Mouse (Mus musculus): Measurements from ENCODE around the gene Far2.
"Not testable (repeated sequence)": the region's sequence is repeated elsewhere in the genome, so short reads cannot be mapped to it uniquely, and the experiment has no call there.

The Far2 gene

DNA sequence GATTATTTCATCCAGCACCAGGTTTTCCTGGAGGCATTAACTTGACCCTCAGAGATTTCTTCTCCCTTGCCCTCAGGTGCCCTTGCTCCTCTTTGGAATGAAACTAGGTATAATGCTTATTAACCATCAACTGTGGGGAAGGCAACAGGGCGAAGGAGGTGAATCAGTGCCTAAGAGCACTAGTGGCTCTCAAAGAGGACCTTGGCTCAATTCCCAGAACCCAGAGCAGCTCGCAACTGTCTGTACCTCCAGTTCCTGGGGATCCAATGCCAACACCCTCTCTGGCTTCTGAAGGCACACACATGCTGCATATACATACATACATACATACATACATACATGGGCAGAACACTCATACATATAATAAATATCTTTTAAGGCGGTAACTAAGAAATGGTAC lies 69.8 kb downstream of the Far2 start:
- DNase-seq (ENCODE audit: low spot score in 2 of 2): no peak

- DNase-seq (ENCODE audit: low spot score in 2 of 2): no peak
Measured at GRCm38 (mm10) chr6:148117696-148118095, 70.6 kb downstream of the Far2 start.

- no peak for DNase-seq (ENCODE audit: low spot score in 2 of 2)
Measured at GRCm38 (mm10) chr6:148120703-148121102, 73.6 kb downstream of the Far2 start.

GRCm38 (mm10) chr6:148126851-148127250 lies 79.8 kb downstream of the Far2 start:
- DNase-seq (ENCODE audit: low spot score in 2 of 2): peak; percentile 45 to 46

DNA sequence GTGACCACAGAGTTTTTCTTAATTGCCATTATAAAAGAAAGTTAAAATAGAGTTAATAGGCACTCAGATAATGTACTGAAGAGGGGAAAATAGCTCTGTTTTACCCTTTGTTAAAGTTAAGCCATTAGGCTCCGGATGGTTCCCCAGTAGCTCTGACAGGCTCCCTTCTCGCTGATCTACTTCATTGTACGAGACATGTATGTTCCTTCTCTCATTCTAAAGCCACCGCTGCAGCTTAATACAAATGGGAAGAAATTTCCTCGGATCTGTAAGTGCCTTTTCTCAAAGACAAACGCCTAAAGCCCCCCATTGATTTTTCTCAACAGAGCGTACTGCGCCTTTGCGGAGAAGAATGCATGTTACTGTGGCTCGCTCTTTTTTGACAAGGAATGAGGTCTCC lies 85.3 kb downstream of the Far2 start:
- no peak for DNase-seq (ENCODE audit: low spot score in 2 of 2)

DNA sequence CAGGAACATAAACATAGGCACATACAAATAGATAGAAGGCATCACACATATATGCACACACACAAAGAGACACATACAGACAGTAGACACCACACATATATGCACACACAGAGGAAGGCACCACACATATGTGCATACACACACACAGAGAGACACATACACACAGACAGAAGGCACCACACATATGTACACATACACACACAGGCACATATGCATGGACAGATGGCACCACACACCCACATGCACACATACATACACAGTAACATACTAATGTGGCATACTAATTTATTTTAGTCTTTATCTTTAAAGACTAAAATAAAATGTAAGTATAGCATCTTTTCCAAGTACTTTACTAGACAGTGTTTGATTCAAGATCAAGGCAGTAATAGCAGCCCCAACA lies 86.5 kb downstream of the Far2 start:
- DNase-seq (ENCODE audit: low spot score in 2 of 2): no peak

DNA sequence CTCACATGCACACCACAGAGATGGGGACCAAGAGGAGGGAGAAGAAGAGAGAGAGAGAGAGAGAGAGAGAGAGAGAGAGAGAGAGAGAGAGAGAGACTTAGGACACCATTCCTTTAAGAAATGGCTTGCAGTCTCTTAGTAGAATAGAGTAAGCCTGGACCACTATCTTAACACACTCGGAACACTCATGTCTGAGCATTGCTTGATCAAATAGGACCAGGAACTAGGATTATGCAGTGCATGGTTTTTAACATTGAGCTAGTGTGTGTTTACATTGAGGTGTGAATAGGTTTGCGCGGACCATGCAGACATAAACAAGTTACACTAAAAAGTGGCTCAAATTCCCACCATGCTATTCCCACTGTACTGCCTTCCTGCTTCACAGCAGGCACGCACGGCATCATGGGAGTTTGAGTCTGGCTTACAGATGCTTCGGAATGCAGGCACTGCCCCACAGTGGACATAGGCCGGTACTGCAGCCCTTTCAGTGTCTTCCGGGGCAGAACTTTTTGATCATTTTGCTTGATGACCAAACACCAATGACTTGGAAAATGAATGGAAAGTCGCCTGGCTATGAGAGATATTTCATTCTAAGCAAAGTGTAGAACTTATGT lies 88.8 kb downstream of the Far2 start:
- peak; percentile 84 to 90 for DNase-seq (ENCODE audit: low spot score in 2 of 2)

DNA sequence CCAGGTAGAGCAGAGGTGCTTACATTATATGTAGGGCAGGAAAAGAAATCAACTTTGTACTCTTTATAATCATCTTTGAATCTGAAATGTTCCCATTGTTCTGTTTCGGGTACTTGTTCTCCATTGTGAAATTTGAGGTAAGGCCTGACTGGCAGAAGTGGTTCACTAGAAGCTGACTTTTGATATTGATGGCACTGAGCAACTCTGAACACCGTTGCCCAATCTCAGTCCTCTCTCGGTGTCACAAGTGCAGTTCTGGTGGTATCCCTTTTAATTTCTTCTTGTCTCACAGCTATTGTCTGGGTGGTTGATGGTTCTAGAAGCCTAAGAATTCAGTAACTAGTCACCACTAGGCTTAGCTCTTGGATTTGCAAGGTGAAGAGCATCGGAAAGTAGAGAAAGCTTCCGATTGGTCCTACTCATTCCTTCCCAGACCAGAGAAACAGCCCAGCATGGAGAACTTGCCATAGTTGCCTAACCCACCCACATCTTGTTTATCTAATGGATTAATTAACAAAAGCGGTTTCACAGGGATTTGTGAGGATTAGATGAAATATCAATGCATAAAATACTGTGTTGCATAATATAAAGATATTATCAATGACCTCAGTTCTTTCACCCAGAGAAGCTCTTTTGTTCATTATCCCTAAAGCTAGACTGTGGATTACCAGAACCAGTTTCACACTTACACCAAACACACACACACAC lies 92.4 kb downstream of the Far2 start:
- DNase-seq (ENCODE audit: low spot score in 2 of 2): no peak

GRCm38 (mm10) chr6:148141874-148142273 lies 94.8 kb downstream of the Far2 start:
- DNase-seq (ENCODE audit: low spot score in 2 of 2): no peak

DNA sequence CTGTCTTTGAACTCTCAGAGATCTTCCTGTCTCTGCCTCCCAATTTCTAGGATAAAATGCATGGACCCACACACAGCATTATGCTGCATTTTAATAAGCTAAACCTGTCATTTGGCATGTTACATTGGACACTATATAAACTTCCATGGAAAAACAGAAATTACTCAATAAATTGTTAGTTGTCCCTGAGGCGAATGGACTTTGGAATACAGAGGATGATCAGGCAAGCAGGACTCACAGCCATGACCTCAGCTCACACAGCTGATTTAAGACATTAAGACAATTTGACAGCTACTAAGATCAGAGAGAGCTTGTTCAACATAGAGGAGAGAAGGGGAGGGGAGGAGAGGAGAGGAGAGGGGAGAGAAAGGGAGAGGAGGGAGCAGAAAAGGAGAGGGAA lies 95.4 kb downstream of the Far2 start:
- no peak for DNase-seq (ENCODE audit: low spot score in 2 of 2)

GRCm38 (mm10) chr6:148152305-148152704 lies 105.2 kb downstream of the Far2 start:
- not testable (repeated sequence) for DNase-seq (ENCODE audit: low spot score in 2 of 2)

GRCm38 (mm10) chr6:148172904-148173303 lies 125.8 kb downstream of the Far2 start:
- no peak for DNase-seq (ENCODE audit: low spot score in 2 of 2)

- DNase-seq (ENCODE audit: low spot score in 2 of 2): no peak
Measured at GRCm38 (mm10) chr6:148185694-148186093, 138.6 kb downstream of the Far2 start.

DNA sequence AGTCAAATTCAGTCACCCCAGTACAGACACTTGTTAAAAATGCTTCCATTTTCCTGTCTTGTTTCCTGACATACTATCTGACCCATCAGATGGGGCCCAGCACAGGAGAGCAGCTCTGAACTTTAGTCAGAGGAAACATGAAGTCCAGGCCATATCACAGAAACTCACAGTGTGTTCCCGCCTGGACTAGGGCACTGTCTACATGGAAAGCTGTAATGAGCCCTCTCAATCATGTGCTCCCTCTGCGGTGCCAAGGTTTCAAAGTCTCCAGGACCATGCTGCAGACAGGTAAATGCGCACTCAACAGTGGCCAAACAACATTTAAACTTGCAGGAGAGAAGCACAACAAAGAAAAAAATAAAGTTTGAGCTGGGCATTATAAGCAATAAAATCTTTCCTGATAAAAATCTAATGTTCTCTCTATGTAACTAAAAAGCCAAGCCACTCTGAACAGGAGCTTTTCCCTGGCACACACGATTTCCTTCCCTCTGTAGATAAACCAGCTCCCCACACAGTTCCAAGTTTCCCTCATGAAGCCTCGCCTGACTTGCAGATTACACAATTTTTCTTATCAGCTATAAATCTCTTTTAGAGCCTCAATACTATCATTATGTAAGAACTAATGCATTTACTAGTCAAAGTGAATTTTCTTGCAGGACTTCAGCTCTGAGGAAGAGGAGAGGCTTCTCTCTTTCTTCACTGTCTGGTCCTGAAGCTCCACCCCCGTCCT lies 147.1 kb downstream of the Far2 start:
- DNase-seq (ENCODE audit: low spot score in 2 of 2): no peak

DNA sequence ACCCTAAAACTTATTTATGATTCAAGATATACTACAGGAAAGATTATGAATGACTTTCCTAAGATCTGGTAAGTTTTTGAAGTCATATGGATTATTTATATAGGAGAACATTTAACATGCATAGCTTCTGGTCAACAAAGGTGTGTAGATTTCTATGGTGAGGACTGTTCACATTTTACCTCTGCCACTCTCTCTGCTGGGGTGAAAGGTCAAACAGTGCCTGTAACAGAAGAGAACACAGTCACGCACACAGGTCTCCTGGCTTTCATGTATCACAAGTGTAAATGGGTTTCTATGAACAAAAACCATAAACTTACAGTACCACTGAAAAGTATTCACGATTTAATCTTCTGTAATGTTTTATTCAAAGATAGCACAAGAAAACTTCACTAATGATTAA lies 152.1 kb downstream of the Far2 start:
- DNase-seq (ENCODE audit: low spot score in 2 of 2): no peak

DNA sequence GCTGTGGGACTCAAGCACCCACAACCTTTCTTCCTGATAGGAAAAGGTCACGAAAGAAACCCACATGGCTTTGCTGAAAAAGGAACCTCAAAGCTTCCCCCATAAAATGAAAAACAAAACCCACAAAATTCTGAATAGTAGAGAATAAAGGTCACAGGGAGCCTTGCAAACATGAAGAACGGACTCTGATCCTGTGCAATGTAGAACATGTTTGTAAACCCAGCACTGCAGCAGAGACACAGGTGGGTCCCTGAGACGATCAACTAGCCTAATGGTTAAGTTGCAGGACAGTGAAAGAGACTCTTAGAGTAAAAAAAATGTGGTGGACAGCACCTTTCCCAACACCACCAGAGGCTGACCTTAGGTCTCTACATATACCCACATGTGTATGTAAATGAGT lies 152.7 kb downstream of the Far2 start:
- no peak for DNase-seq (ENCODE audit: low spot score in 2 of 2)

DNA sequence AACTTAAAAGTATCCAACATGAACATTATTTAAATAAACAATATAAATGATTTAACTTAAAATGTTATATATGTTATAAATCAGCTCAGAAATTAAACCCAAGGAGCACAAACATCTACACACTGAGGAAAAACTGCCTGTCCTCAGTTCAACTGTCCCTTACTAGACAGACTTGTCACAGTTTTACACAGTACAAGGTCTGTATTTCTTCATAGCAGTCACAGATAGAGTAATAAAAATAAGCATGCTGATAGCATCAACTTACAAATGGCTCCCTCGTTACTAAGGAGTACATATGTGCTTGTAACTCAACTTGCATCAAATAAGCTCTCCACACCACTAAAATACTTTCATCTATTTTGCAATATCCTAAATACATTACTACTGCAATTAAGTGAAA lies 158.1 kb downstream of the Far2 start:
- DNase-seq (ENCODE audit: low spot score in 2 of 2): no peak

DNA sequence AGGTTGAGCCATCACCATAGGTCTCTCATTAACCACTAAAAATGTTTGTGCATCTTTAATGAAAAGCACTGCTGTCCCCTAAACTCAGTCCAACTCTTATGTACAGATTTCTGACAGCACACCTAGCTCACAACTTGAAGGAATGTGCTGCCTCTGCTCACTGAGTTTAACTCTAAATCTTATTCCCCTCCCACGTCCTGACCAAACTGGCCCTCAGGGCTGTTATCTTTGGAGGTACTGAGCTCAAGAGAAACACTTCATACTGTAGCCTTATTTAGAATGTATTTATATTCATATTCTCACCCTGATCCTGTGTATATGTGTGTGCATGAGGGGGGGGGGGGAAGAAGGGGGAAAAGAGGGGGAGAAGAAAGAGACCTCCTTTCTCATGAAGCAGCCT lies 160.5 kb downstream of the Far2 start:
- DNase-seq (ENCODE audit: low spot score in 2 of 2): no peak

- DNase-seq (ENCODE audit: low spot score in 2 of 2): no peak
Measured at GRCm38 (mm10) chr6:148211391-148211876, 164.4 kb downstream of the Far2 start.

DNA sequence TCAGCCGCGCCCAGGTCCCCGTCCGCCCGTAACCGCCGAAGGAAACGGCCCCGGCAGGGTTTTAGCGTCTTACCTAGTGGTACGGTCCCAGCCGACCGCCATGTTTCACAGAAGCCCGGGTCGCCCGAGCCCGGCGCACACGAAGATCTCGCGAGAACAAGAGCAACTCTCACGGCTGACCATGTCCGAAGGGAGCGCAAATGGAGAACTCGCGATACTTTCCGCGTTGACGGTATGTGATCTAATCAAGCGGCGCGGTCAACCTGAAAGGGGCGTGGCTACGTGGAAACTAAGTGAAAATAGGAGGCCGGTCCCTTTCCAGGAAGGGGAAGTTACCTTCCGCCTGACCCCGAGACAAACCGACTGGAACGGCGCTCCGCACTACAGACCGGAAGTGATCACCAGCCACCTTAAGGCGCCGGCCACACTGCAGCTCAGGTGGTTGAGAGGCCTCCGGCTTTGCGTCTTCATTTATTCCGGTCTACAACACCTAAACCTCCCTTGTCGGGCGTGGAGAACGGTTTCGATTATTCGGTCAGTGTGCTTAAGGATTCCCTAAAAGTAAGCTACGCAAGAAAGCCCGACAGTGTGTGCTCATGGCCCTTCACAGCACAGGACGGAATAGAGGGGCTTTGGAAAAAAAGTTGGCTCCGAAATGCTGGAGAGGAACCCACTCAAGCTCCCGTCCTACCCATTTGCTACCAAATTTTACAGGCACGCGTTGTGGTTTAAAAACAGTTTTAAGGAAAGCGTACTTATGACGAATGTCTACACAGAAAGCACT lies 165.0 kb downstream of the Far2 start, which contains the start of gene Ergic2:
Gene Ergic2, minus strand, starts transcription at position 478 of the 784 bp plus-strand sequence.
- DNase-seq (ENCODE audit: low spot score in 2 of 2): peak; percentile 99

DNA sequence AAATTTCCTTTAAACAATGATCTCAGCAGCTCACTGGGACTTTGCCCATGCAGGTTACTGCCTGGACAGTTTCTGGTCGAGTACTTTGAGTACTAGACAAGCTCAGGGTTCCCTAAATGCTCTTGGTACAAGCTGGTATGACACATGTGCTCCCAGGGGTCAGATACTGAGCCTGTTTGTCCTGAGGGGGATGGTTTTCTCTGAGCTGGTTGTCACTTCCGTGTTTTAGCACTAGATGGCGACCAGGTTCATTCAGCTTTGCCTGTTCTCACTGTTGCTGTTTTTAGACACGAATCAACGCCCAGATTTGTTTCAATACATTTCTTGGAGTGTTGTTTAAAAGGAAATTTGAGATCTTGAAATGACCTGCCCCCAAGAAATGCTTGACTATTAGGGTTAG lies 167.7 kb downstream of the Far2 start:
- DNase-seq (ENCODE audit: low spot score in 2 of 2): peak; percentile 71 to 72

DNA sequence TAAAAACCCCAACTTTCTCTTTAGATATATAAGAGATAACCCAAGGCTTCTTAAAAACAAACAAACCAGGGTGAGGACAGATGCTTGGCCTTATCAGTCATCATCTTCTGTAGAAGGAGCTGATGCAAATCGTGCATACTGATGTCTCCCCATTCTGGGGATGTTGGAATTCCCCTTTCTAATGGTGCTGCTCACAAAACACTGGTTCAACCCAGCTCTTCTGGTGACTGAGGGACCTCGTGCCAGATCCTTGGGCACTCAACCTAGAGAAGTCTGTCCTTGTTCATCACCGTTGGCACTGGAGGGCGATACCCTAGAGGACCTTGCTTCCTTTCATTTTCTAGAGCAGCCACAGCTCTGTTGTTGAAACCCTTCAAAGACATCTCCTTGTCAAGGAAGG lies 169.7 kb downstream of the Far2 start:
- DNase-seq (ENCODE audit: low spot score in 2 of 2): no peak
